Mouse (Mus musculus) kidney, adult 9 months (tissue): Measurements from ENCODE around the gene Lrrc42.
A peak's percentile ranks its signal among the peaks of the same experiment; 100 is the strongest.

Experiments used
- DNase-seq: peaks from one replicate; pipeline ENCODE4 v3.0.0; 2022

Lrrc42 gene

DNA sequence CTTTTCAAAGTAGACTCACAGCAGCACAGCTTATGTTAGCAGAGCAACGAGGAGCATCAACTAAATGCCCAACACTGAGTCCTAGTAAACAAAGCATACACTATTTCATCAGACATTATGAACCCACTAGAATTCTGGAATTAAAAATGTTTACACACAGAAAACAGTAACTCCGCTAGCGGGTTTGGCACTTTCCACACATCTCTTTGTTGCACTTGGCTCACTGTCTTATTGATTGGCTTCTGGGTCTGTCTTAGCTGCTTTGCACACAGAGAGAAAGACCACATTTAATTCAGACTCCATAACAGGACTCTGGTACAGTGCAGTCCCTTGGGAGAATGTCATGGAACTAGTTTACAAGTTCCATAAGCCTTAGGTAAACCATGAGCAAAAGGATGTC, 5.3 kb downstream of the Lrrc42 start:
- DNase-seq: no peak

DNA sequence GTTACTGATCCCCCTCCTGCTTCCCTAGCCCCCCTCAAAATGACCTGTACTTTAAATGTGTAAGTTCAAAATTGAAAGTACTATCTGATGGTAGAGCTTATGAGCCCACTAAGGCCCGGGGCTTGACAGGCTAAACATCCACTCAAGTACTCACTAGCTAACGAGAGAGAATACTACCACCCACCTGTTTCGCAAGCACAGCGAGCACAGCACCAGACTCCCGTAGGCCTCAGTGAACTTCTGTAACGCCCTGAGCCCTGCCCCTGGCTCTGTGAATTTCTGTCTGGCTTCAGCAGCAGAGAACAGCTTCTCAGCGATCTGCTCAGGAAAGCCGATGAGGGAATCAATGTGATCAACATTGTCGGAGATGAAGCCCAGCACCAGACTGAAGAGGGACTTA, 6.2 kb downstream of the Lrrc42 start:
- DNase-seq: no peak

- DNase-seq: no peak
Measured at GRCm38 (mm10) chr4:107246040-107246439, 7.3 kb downstream of the Lrrc42 start.

GRCm38 (mm10) chr4:107245368-107245767, 8.0 kb downstream of the Lrrc42 start:
- peak; percentile 32 for DNase-seq

- DNase-seq: peak; percentile 20
Measured at GRCm38 (mm10) chr4:107243365-107244333, 9.7 kb downstream of the Lrrc42 start.

DNA sequence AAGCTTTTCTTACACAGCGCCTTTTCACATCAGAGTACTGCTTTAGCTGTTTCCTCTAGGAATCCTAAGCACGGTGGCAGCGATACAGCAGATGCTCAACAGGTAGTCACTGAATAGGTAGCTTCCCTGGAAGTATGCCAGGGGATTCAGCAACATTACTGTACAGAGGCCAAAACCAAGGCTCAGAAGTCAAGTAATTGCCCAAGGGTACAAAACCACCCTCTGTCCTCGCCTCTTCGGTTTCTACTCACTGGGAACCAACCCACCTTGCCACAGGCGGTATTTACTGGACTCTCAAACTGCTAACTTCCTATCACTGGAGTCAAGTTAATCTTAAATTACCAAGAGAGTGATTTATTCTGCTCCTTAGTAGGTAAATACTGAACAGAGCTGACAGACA, 13.1 kb downstream of the Lrrc42 start:
- DNase-seq: no peak

GRCm38 (mm10) chr4:107238253-107238652, 15.1 kb downstream of the Lrrc42 start:
- no peak for DNase-seq

DNA sequence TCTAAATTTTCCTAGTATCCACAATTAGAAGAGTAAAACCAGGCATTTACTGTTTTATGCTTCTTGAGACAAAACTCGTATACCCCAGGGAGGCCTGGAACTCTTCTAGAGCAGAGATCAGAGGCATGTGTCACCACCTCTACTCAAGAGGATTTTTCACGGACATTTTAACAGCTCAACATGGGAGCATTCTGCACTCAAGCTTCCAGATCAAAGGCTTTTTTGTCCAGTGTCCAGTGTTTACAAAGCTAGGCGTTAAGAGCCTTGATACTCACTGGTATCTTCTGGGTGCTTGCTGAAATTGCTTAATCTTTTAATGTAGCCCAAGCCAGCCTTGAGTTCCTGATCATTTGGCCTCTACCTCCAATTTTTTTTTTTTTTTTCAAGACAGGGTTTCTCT, 21.1 kb downstream of the Lrrc42 start:
- DNase-seq: no peak

DNA sequence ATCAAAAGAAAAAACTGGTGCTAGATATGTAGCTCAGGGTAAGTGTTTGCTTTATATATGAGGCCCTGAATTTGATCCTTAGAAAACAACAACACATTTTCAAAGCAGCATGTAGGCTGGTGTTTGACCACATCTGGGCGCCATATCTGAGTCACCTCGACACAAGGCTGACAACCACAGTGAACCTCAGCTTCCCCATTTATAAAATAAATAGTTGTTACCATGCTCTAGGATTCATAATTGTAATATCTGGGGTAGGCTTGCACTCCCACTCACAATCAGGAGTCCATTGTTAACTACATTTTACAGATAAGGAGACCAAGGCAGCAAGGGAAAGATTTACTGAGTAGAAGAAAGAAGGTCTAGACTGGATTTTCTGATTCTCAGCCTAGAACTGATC, 27.0 kb downstream of the Lrrc42 start:
- no peak for DNase-seq

- DNase-seq: peak; percentile 7
Measured at GRCm38 (mm10) chr4:107223225-107224204, 29.8 kb downstream of the Lrrc42 start.

DNA sequence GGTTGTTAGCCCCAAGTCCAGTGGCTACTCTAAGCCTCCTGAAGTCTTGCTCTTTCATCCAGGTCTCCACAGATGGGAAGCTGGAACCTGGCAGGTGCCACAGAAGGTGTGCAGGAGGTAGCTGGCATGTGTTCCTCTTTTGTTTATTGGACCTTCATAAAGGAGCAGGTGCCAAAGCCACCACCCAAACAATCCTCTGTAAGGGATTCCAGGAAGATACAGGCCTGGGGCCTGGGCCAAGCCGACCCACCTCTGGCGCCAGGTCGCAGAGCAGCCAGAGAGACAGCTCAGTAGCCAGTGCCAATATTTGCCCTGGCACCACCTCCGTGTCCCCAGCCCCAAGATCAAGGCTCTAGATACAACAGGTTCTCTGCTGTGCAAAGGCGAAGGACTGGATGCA, 31.8 kb downstream of the Lrrc42 start:
- DNase-seq: no peak

GRCm38 (mm10) chr4:107217574-107217973, 35.8 kb downstream of the Lrrc42 start:
- DNase-seq: no peak

DNA sequence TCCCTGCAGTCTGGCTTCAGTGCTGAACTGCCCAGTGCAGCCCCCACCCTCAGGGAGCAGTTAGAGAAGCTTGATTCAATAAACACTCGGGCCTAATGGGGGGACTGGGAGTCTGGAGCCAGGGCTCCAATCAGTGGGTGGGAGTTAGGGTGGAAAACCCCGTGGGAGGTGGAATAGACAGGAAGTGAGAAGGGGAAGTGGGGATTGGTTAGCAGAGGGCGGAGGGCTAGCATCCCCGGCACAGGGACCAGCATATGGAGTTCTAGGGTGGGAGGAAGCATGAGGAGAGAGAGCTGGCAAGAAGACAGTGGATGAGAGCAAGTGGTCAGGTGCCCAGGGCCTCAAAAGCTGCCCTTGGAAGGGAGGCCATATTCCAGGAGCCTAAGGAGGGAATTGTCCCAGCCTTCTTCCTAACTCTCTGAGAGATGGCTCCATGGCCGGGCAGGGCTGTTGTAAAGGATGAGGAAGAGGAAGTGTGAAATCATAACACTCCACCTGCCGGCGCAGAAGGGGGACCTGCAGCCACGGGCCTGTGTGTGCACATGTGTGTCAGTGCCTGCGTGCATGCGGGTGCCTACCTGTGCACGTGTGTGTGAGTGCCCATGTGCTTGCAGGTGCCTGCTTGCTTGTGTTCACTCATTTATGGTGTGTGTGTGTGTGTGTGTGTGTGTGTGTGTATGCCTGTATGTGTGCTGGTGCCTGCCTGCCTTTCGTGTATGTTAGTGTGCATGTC, 39.9 kb downstream of the Lrrc42 start:
- no peak for DNase-seq

GRCm38 (mm10) chr4:107211936-107212335, 41.4 kb downstream of the Lrrc42 start:
- no peak for DNase-seq

DNA sequence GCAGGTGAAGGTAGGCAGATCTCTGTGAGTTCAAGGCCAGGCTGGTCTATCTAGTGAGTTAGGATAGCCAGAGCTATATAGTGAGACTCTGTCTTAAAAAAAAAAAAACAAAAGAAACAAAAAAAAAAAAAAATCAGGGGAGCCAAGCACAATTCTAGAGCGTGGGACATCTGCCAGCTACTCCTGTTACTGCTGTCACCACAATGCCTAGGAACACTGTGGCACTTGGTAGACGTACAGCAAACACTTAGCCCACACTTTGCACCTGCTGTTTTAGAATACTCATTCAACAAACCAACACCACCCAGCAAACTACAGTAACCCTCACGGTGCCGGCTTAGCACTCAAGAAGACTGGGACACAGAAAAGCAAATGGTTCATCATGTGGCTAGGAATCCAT, 41.9 kb downstream of the Lrrc42 start:
- DNase-seq: no peak

- DNase-seq: no peak
Measured at GRCm38 (mm10) chr4:107210483-107211097, 42.7 kb downstream of the Lrrc42 start.

GRCm38 (mm10) chr4:107208880-107209279, 44.5 kb downstream of the Lrrc42 start, which contains the start of gene Ldlrad1:
TSS of gene Ldlrad1 (plus strand) at chr4:107209180.
- no peak for DNase-seq

- DNase-seq: no peak
Measured at GRCm38 (mm10) chr4:107207016-107207415, 46.3 kb downstream of the Lrrc42 start.

GRCm38 (mm10) chr4:107203001-107203400, 50.3 kb downstream of the Lrrc42 start:
- DNase-seq: no peak

- DNase-seq: no peak
Measured at GRCm38 (mm10) chr4:107201779-107202178, 51.6 kb downstream of the Lrrc42 start.

- no peak for DNase-seq
Measured at GRCm38 (mm10) chr4:107198072-107198471, 55.3 kb downstream of the Lrrc42 start.

- no peak for DNase-seq
Measured at GRCm38 (mm10) chr4:107196454-107196853, 56.9 kb downstream of the Lrrc42 start.
